Mouse (Mus musculus) midbrain, postnatal 0 days (tissue): ENCODE measurements at regions not wholly inside any gene's neighbourhood (a gene's known extent, or its start where the extent isn't known, plus 50 kb on each side); places are given as distances from the start of the nearest gene placed in this dataset.

ENCODE experiments used
- ATAC-seq: fragments of 200-750 bp; cut with Nextera tagmentation; 2 replicates; pipeline ENCODE4 v1.8.0; 2017; ENCODE audit warnings: moderate number of reproducible peaks, mild to moderate bottlenecking, moderate TSS enrichment, moderate library complexity; ENCODE audit not compliant: low FRiP score
- DNase-seq: peaks from one replicate; pipeline ENCODE4 v3.0.0-alpha.2; 2015; ENCODE audit warnings: low spot score
- H3K27ac ChIP-seq: fragments of 300-500 bp; sonication (generic); 2 replicates; pipeline ENCODE4 v1.5.1; 2014; ENCODE audit warnings: low read depth, mild to moderate bottlenecking, low read length, mixed read lengths
- H3K27me3 ChIP-seq: fragments of 300-500 bp; sonication (generic); 2 replicates; pipeline ENCODE4 v1.6.1; 2014; ENCODE audit warnings: low read length, control low read depth, mixed read lengths; ENCODE audit not compliant: insufficient read depth
- H3K36me3 ChIP-seq: fragments of 300-500 bp; sonication (generic); 2 replicates; pipeline ENCODE4 v1.6.1; 2014; ENCODE audit warnings: low read length, control low read depth, mixed read lengths; ENCODE audit not compliant: insufficient read depth
- H3K4me1 ChIP-seq: fragments of 300-500 bp; sonication (generic); 2 replicates; pipeline ENCODE4 v1.6.1; 2014; ENCODE audit warnings: mild to moderate bottlenecking, control low read depth, antibody characterized with exemption, low read length, mixed read lengths; ENCODE audit not compliant: insufficient read depth
- H3K4me2 ChIP-seq: fragments of 300-500 bp; sonication (generic); 2 replicates; pipeline ENCODE4 v1.6.1; 2014; ENCODE audit warnings: low read depth, mild to moderate bottlenecking, low read length, mixed read lengths; ENCODE audit not compliant: poor library complexity, severe bottlenecking
- H3K4me3 ChIP-seq: fragments of 300-500 bp; sonication (generic); 2 replicates; pipeline ENCODE4 v1.5.1; 2014; ENCODE audit warnings: low read depth, mild to moderate bottlenecking, low read length, moderate library complexity
- H3K9ac ChIP-seq: fragments of 300-500 bp; sonication (generic); replicated peaks from 2 replicates; pipeline ENCODE4 v1.6.1; 2014; ENCODE audit warnings: mild to moderate bottlenecking, low read length, moderate library complexity, mixed read lengths; ENCODE audit not compliant: poor library complexity, severe bottlenecking
- H3K9me3 ChIP-seq: fragments of 300-500 bp; sonication (generic); 2 replicates; pipeline ENCODE4 v1.6.1; 2016; ENCODE audit warnings: low read length, control low read depth
- CTCF ChIP-seq: IDR thresholded peaks from 2 replicates; pipeline ENCODE4 v1.5.1; 2016; ENCODE audit warnings: antibody characterized with exemption, mild to moderate bottlenecking
- WGBS: fragments of 180-500 bp; shearing (Covaris S2); extraction: QIAGEN DNeasy Blood & Tissue Kit; methylation state at CpG from one replicate; pipeline ENCODE4 v1.1.7; 2014; 5-methylcytosine and 5-hydroxymethylcytosine counted together

DNA sequence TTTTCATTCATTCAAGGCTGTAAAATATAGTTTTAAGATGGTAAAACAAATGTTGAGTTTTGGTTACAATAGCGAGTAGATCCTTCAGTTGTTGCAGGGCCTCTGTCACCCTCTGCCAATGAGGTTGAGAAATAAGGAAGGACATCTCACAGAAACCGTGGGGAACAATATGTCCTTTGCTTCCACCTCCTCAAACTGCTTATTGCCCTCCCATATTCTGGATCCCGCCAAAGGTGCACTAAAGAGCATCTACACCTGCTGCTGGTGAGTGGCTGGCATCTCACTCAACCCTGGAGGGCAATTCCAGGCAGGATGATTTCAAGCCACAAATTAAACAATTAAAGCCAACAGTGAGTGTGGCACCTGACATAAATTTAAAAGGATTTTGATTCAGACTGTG lies 53.4 kb downstream of the Prr30 start:
- TF ChIP-seq CTCF, result no peak
- Histone ChIP-seq H3K9me3 (no peaks in the 10 kb centered on the region), H3K4me1 (no peaks in the 10 kb centered on the region), H3K27me3 (0 out of 2 replicates have a peak, but pooled peaks cover 3% of the 10 kb centered on the region), H3K36me3 (no peaks in the 10 kb centered on the region), H3K4me3 (no peak overlapping the region), H3K4me2 (no peak overlapping the region), H3K27ac (no peak overlapping the region), H3K9ac (no peak overlapping the region)
- ATAC-seq (no peak), DNase-seq (no peak)
- 85% methylated on average over 3 of the region's 3 CpGs for WGBS

- no peaks in the 10 kb centered on the region for H3K27me3 ChIP-seq
- DNase-seq (peak; percentile 46), ATAC-seq (no peak)
- H3K4me2 ChIP-seq, result no peak overlapping the region
- H3K4me3 ChIP-seq, result no peak overlapping the region
- H3K27ac ChIP-seq, result no peak overlapping the region
- no peaks in the 10 kb centered on the region for H3K36me3 ChIP-seq
- WGBS, result 69% methylated on average over 6 of the region's 6 CpGs
- H3K4me1 ChIP-seq, result no peaks in the 10 kb centered on the region
- no peak for TF ChIP-seq CTCF
- H3K9ac ChIP-seq, result no peak overlapping the region
- H3K9me3 ChIP-seq, result no peaks in the 10 kb centered on the region
Observed at GRCm38 (mm10) chr14:101137426-101137825, 62.7 kb downstream of the Prr30 start.
